Mouse (Mus musculus) liver, embryonic 14.5 days (tissue): ENCODE measurements around the gene Il34.
"Not testable (repeated sequence)": the region's sequence is repeated elsewhere in the genome, so short reads cannot be mapped to it uniquely, and the experiment has no call there.

Source experiments
- CTCF ChIP-seq: IDR thresholded peaks from 2 replicates; pipeline ENCODE4 v1.5.1; 2016; ENCODE audit warnings: antibody characterized with exemption, low read depth, control low read depth
- EP300 ChIP-seq: IDR thresholded peaks from 2 replicates; pipeline ENCODE4 v1.6.1; 2016; ENCODE audit warnings: antibody characterized with exemption, low read depth

- TF ChIP-seq EP300, CTCF: not testable (repeated sequence)
Measured at GRCm38 (mm10) chr8:110786501-110786900, 19.2 kb downstream of the Il34 start.
